Mouse (Mus musculus): Measurements from ENCODE around the gene Pvalb. TPM values are rescaled to one million over a fixed set of nuclear protein-coding genes. Genes with fewer than 3 reads are reported as not detected.

The Pvalb gene
- polyA plus RNA-seq, 1 experiment from 2014 or later = not detected

DNA sequence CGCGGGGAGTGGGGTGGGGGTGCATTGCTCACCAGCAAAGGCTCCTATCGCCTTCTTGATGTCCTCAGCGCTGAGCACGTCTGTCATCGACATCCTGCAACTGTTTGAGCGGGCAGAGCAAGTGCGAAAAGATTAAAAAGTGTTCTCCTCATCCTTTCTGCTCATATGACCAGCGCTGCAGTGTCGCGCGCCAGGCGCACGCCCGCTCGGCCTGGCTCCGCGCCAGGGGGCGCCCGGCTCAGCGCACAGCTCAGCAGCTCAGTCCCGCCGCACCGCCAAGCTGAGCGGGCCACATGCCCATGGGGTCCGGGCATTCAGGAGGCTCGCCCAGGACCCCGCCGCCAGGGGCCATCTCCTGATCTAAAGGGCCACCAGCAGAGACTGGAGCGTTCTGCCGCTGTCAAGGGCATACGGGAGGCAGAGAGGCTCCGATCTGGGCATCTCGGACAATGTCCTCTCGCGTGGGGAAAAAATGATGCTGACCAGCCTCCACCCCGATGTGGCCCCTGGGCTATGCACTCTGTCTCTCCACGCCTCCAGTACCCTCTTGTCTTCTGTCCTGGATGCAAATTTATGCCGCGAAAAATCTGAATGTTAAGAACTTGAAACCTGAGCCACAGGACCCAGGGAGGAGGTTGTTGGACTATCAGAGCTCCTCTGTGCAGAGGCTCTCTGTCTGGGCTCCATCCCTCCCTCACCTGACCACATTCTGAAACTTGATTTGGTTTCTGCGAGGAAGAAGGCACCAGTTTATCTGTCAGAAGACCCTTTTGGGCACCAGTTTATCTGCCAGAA, 1.9 kb downstream of the Pvalb start:
- H3K36me3 ChIP-seq (ENCODE audit: control insufficient read depth, insufficient read depth) = no peaks in the 10 kb centered on the region
- 2% methylated on average over 41 of the region's 41 CpGs for WGBS
- peaks cover 27% of the 10 kb centered on the region for H3K27me3 ChIP-seq (replicated peaks; ENCODE audit: control insufficient read depth, insufficient read depth, low read length)
- H3K9ac ChIP-seq (ENCODE audit: low read depth, low read length) = no peak overlapping the region
- H3K27ac ChIP-seq (ENCODE audit: low read depth, low read length) = no peak overlapping the region
- no peak overlapping the region for H3K4me3 ChIP-seq (ENCODE audit: low read depth, low read length)
- no peaks in the 10 kb centered on the region for H3K4me1 ChIP-seq (replicated peaks; ENCODE audit: control insufficient read depth, insufficient read depth, low read length)
- peak overlapping the region; percentile 33 for H3K4me2 ChIP-seq (replicated peaks; ENCODE audit: low read depth)
- no peaks in the 10 kb centered on the region for H3K9me3 ChIP-seq (ENCODE audit: control insufficient read depth)
- no peak for ATAC-seq
- peak; percentile 40; the same call in 1 of the 2 replicates for TF ChIP-seq CTCF (IDR thresholded peaks at IDR 0.05; ENCODE audit: low read depth)

DNA sequence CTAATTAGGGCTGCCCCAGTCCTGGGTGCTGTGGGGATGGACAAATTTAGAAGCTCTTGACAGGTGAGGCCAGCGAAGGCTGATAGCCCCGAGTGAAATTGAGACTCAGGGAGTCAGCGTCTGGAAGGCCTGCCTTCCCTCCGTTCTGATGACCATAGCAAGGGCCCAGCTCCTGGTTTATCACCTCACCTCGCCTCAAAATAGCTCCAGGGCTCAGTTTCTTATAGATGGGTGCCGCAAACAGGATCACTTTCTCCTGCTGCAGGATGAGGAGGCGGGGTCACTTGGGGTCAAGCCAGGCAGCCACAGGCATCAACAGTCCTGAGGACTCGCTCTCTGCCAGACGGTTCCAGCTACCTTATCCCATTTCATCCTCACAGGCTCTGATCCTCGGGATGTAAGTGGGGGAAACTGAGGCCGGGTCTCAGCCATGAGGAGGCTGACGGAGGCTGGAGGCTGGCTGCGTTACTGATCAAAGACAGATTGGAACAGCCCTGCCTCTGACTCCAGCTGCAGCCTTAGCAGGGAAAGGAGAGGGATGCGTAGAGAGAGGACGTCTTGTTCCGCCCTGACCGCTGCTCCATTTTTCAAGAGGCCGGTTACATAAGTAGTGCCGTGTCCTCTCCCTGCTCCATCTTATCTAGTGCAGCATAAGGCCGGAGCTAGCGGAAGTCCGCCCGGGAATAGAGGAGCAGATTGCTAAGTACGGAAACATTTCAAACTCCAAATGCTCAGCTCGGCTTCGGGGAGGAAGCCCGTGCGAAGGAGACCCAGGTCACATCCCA, 10.9 kb downstream of the Pvalb start:
- TF ChIP-seq CTCF (IDR thresholded peaks at IDR 0.05; ENCODE audit: low read depth) = no peak
- no peaks in the 10 kb centered on the region for H3K36me3 ChIP-seq (ENCODE audit: control insufficient read depth, insufficient read depth)
- H3K4me2 ChIP-seq (replicated peaks; ENCODE audit: low read depth) = no peak overlapping the region
- no peaks in the 10 kb centered on the region for H3K4me1 ChIP-seq (replicated peaks; ENCODE audit: control insufficient read depth, insufficient read depth, low read length)
- no peak overlapping the region for H3K9ac ChIP-seq (ENCODE audit: low read depth, low read length)
- H3K27me3 ChIP-seq (replicated peaks; ENCODE audit: control insufficient read depth, insufficient read depth, low read length) = no peaks in the 10 kb centered on the region; the same call in 1 of the 2 replicates
- ATAC-seq = no peak
- H3K4me3 ChIP-seq (ENCODE audit: low read depth, low read length) = no peak overlapping the region
- H3K9me3 ChIP-seq (ENCODE audit: control insufficient read depth) = no peaks in the 10 kb centered on the region
- H3K27ac ChIP-seq (ENCODE audit: low read depth, low read length) = no peak overlapping the region
- WGBS = 74% methylated on average over 28 of the region's 28 CpGs

- TF ChIP-seq CTCF (IDR thresholded peaks at IDR 0.05; ENCODE audit: low read depth) = no peak
- no peaks in the 10 kb centered on the region; the same call in 1 of the 2 replicates for H3K27me3 ChIP-seq (replicated peaks; ENCODE audit: control insufficient read depth, insufficient read depth, low read length)
- ATAC-seq = no peak
- no peaks in the 10 kb centered on the region for H3K36me3 ChIP-seq (ENCODE audit: control insufficient read depth, insufficient read depth)
- no peak overlapping the region for H3K27ac ChIP-seq (ENCODE audit: low read depth, low read length)
- no peak overlapping the region for H3K4me2 ChIP-seq (replicated peaks; ENCODE audit: low read depth)
- WGBS = 76% methylated on average over 3 of the region's 3 CpGs
- no peak overlapping the region for H3K9ac ChIP-seq (ENCODE audit: low read depth, low read length)
- H3K4me1 ChIP-seq (replicated peaks; ENCODE audit: control insufficient read depth, insufficient read depth, low read length) = no peaks in the 10 kb centered on the region
- no peak overlapping the region for H3K4me3 ChIP-seq (ENCODE audit: low read depth, low read length)
- H3K9me3 ChIP-seq (ENCODE audit: control insufficient read depth) = no peaks in the 10 kb centered on the region
Measured at GRCm38 (mm10) chr15:78194320-78194719, 11.9 kb downstream of the Pvalb start.

- WGBS = 86% methylated on average over 7 of the region's 7 CpGs
- no peak for ATAC-seq
- no peak overlapping the region for H3K4me2 ChIP-seq (replicated peaks; ENCODE audit: low read depth)
- no peak overlapping the region for H3K9ac ChIP-seq (ENCODE audit: low read depth, low read length)
- H3K27me3 ChIP-seq (replicated peaks; ENCODE audit: control insufficient read depth, insufficient read depth, low read length) = no peaks in the 10 kb centered on the region; the same call in 1 of the 2 replicates
- H3K4me1 ChIP-seq (replicated peaks; ENCODE audit: control insufficient read depth, insufficient read depth, low read length) = no peaks in the 10 kb centered on the region
- H3K36me3 ChIP-seq (ENCODE audit: control insufficient read depth, insufficient read depth) = no peaks in the 10 kb centered on the region
- no peak overlapping the region for H3K4me3 ChIP-seq (ENCODE audit: low read depth, low read length)
- no peak for TF ChIP-seq CTCF (IDR thresholded peaks at IDR 0.05; ENCODE audit: low read depth)
- H3K9me3 ChIP-seq (ENCODE audit: control insufficient read depth) = no peaks in the 10 kb centered on the region
- no peak overlapping the region for H3K27ac ChIP-seq (ENCODE audit: low read depth, low read length)
Measured at GRCm38 (mm10) chr15:78189636-78190035, 16.6 kb downstream of the Pvalb start.

DNA sequence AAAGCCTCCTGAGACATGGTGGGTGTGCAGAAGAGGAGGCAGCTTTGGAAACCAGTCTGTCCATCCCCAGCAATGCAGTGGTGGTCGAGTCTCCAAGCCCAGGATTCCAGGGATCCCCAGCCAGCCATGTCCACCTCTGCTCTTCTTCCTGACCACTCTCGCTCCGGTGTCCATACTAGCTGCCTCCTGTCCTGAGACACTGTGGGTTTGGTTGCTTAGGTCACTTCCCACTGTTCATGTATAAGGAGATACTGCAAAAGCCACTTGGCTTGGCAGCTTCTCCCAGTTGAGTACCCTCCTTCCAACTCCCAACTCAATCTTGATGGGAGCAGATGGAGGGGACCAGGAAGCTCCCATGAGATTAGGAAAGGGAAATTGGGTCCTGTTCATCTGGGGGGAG, 17.7 kb downstream of the Pvalb start:
- 81% methylated on average over 3 of the region's 3 CpGs for WGBS
- Histone ChIP-seq H3K9me3 (ENCODE audit: control insufficient read depth) (no peaks in the 10 kb centered on the region), H3K4me3 (ENCODE audit: low read depth, low read length) (no peak overlapping the region), H3K36me3 (ENCODE audit: control insufficient read depth, insufficient read depth) (no peaks in the 10 kb centered on the region), H3K4me1 (replicated peaks; ENCODE audit: control insufficient read depth, insufficient read depth, low read length) (no peaks in the 10 kb centered on the region), H3K27me3 (replicated peaks; ENCODE audit: control insufficient read depth, insufficient read depth, low read length) (peaks cover 8% of the 10 kb centered on the region; the same call in 1 of the 2 replicates), H3K27ac (ENCODE audit: low read depth, low read length) (no peak overlapping the region), H3K4me2 (replicated peaks; ENCODE audit: low read depth) (no peak overlapping the region), H3K9ac (ENCODE audit: low read depth, low read length) (no peak overlapping the region)
- no peak for ATAC-seq
- no peak for TF ChIP-seq CTCF (IDR thresholded peaks at IDR 0.05; ENCODE audit: low read depth)

- H3K4me3 ChIP-seq (ENCODE audit: low read depth, low read length) = no peak overlapping the region
- no peak for ATAC-seq
- 65% methylated on average over 5 of the region's 5 CpGs for WGBS
- H3K36me3 ChIP-seq (ENCODE audit: control insufficient read depth, insufficient read depth) = no peaks in the 10 kb centered on the region
- H3K9me3 ChIP-seq (ENCODE audit: control insufficient read depth) = no peaks in the 10 kb centered on the region
- H3K9ac ChIP-seq (ENCODE audit: low read depth, low read length) = no peak overlapping the region
- H3K4me1 ChIP-seq (replicated peaks; ENCODE audit: control insufficient read depth, insufficient read depth, low read length) = no peaks in the 10 kb centered on the region
- peaks cover 13% of the 10 kb centered on the region; the same call in 1 of the 2 replicates for H3K27me3 ChIP-seq (replicated peaks; ENCODE audit: control insufficient read depth, insufficient read depth, low read length)
- H3K4me2 ChIP-seq (replicated peaks; ENCODE audit: low read depth) = no peak overlapping the region
- no peak for TF ChIP-seq CTCF (IDR thresholded peaks at IDR 0.05; ENCODE audit: low read depth)
- no peak overlapping the region for H3K27ac ChIP-seq (ENCODE audit: low read depth, low read length)
Measured at GRCm38 (mm10) chr15:78186906-78187305, 19.3 kb downstream of the Pvalb start.
